Mouse (Mus musculus) kidney, postnatal 4 days (tissue): ENCODE data around the gene Arhgef15.
"Not testable (repeated sequence)": the region's sequence is repeated elsewhere in the genome, so short reads cannot be mapped to it uniquely, and the experiment has no call there.

Experiments
- DNase-seq, 2 experiments: peaks; one replicate each; pipeline ENCODE4 v3.0.0; 2021; ENCODE audit warnings: mixed read lengths in 2 of 2

Gene Arhgef15

GRCm38 (mm10) chr11:68965050-68965449 is 7.8 kb upstream of the Arhgef15 start:
- DNase-seq, result no peak

- DNase-seq, result no peak
Observed at GRCm38 (mm10) chr11:68963405-68963804, 6.1 kb upstream of the Arhgef15 start.

- DNase-seq, result not testable (repeated sequence)
Observed at GRCm38 (mm10) chr11:68962159-68962558, 4.9 kb upstream of the Arhgef15 start.

DNA sequence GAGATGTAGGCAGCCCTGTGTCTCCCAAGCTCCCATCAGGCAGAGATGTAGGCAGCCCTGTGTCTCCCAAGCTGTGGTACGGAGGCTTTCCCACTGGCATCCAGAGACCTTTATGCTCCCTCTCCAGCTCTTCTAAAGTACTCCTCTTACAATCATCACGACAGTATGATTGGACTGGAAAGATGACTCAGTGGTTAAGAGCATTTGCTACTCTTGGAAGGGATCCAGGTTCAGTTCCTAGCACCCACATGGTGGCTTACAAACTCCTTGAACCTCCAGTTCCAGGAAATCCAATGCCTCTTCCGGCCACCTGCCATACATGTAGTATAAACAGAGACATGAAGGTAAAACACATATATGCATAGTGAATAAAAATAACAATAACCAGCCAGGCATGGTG is 4.3 kb upstream of the Arhgef15 start:
- DNase-seq, result no peak

GRCm38 (mm10) chr11:68957971-68958370 is 691 bp upstream of the Arhgef15 start:
- DNase-seq, result no peak

DNA sequence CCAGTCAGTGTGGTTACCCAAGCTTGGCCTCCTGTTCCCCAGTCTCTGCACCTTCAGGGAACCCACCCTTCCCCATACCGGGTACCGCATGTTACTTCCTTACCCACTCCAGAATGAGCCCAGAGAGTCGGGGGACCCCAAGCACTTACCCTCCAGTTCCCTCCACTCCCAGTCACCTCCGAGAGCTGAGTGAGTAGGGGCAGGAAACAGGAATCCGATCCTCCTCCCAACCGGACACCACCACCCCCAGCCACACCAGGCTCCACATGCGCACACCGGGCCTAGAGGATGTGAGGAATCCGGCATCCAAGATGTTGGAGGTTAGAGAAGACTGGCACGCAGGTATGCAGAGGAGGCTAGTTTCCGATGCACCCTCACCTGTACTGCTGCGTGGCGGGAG is 583 bp downstream of the Arhgef15 start:
- peak; percentile 45 to 58 for DNase-seq

- peak; percentile 33 to 45 for DNase-seq
Observed at GRCm38 (mm10) chr11:68956107-68956506, 1.2 kb downstream of the Arhgef15 start.

DNA sequence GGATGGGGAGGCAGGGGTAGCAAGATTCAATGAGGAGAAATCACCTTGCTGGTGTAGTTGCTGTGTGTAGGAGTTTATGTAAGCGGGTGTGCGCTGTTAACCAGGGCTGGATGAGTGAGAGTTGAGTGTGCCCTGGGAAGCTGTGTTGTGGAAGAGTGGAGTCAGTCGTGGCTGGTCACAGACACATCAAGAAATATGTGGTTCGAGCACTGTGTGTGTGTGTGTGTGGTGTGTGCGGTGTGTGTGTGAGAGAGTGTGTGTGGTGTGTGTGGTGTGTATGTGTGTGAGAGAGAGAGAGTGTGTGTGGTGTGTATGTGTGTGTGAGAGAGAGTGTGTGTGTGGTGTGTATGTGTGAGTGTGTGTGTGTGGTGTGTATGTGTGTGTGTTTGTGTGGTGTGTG is 1.8 kb downstream of the Arhgef15 start:
- DNase-seq, result no peak

DNA sequence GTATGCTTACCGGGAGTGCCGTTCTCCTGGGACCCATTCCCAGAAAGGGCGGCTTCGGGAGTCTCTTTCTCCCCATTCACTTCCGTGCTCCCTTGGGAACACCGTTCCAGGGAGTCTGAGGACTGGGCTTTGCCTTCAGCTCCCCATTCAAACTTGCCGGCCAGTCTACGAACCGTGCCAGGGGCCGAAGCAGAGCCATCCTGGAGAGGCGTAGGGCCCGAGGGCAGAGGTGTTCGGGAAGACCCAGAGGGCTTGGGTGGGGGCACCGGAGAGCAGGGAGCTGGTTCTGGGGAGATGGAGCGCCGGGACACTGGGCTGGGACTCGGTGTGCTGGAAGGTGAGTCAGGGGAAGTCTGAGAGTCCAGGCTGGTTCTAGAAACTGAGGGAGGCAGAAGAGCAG is 2.9 kb downstream of the Arhgef15 start:
- peak in 1 of 2 experiments; percentile 27 for DNase-seq

DNA sequence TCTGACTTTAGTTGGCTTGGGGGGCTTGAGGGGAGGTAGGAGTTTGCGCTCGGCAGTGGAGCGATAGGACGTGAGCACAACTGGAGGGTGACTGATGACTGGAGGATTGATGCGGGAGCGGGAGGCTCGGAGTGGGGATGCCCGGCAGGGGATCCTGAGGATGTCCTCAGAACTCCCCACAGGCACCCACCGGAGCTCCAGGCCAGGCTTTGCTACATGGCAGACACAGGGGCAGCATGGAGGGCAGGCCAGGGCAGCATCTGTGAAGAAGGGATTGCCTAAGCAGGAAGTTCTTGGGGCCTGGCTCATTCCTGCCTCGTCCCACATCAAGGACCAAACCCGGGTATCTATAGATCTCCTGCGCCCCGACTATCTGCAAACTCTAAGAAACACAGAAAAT is 3.4 kb downstream of the Arhgef15 start:
- DNase-seq, result no peak

GRCm38 (mm10) chr11:68947542-68947993 is 9.7 kb downstream of the Arhgef15 start:
- no peak for DNase-seq

GRCm38 (mm10) chr11:68946806-68947440 is 10.4 kb downstream of the Arhgef15 start:
- DNase-seq, result no peak

GRCm38 (mm10) chr11:68946001-68946400 is 11.3 kb downstream of the Arhgef15 start:
- DNase-seq, result no peak

- DNase-seq, result no peak
Observed at GRCm38 (mm10) chr11:68945245-68945644, 12.0 kb downstream of the Arhgef15 start.

- DNase-seq, result peak in 1 of 2 experiments; percentile 25
Observed at GRCm38 (mm10) chr11:68942731-68943130, 14.5 kb downstream of the Arhgef15 start.

- DNase-seq, result peak; percentile 60 to 74
Observed at GRCm38 (mm10) chr11:68940516-68940915, 16.8 kb downstream of the Arhgef15 start.

- peak; percentile 83 to 90 for DNase-seq
Observed at GRCm38 (mm10) chr11:68939451-68940304, 17.6 kb downstream of the Arhgef15 start.

DNA sequence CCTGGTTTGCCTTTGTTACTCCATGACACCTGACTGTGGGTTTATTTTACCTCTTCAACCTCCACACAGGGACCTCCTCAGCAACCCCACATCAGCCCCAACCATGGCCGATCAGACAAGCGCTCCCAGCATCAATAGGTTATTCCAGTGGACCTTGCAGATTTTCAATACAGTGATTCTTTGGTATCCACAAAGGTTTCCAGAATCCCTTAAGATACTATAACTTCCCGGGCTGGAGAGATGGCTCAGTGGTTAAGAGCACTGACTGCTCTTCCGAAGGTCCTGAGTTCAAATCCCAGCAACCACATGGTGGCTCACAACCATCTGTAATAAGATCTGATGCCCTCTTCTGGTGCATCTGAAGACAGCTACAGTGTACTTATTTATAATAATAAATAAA is 20.3 kb downstream of the Arhgef15 start:
- DNase-seq, result not testable (repeated sequence)

DNA sequence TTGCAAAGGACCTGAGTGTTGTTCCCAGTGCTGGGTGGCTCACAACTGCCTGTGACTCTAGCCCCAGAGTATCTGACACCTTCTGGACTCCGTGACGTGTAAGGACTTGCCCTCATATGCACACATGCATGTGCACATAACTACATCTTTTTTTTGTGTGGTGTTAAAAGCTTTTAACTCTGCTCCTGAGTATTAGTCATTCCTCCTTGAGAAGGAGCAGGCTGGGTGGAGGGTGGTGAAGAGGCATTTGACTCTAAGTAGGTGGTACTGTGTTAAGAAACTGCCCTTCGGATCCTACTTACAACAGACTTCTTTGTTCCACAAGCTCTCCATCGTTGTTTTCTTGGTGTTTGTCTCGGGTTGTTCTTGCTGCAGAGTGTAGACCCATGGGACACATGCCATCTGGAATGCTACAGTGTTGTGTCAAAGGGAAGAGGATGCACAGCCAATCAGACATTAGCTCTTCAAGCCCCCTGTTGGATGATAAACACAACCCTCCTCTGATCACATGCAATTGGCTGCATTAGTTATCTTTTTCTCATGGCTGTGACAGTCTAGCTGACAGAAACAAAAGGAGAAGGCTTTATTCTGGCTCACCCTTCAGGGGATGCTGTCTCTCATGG is 23.3 kb downstream of the Arhgef15 start:
- no peak for DNase-seq

GRCm38 (mm10) chr11:68929947-68930346 is 27.3 kb downstream of the Arhgef15 start:
- DNase-seq, result no peak

GRCm38 (mm10) chr11:68926981-68927380 is 30.3 kb downstream of the Arhgef15 start, which contains the start of gene Odf4:
Gene Odf4 (minus strand): TSS chr11:68927081.
- no peak for DNase-seq

DNA sequence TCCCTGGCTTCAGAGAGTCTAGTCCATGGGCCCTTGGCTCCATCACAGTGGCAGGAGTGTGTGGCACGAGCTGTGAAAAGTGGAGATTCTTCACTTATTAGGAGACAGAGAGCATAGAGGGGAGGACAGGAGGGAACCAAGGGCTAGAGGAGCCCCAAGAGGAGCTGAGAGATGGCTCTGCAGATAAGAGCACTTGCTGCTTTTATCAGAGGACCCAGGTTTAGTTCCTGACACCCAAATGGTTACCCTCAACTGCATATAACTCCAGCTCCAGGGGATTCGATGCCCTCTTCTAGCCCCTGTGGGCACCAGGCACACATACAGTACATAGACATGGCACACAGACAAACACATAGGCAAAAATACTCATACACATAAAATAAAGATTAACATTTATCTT is 32.5 kb downstream of the Arhgef15 start:
- no peak for DNase-seq

DNA sequence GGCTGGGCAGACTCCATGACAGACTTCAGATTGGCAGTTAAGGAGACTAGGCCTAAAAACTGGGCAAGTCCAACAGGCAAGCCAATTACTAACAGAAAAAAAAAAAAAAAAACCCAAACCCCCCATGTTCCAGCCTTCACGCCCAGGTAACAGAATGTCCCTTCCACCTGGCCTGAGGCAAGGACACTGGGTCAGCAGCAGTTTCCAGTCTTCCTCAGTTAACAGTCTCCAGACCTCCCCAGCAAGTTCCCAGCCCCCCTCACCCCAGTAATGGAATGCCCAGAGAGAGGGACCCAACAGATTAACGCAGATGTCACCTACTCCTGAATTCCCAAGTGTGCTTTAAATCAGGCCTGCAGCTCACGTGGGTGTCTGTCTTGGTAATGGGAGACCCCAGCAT is 34.1 kb downstream of the Arhgef15 start:
- no peak for DNase-seq

- no peak for DNase-seq
Observed at GRCm38 (mm10) chr11:68914566-68914965, 42.7 kb downstream of the Arhgef15 start.
